Mouse (Mus musculus): ENCODE data around the gene Cabp1. TPM values are rescaled to one million over a fixed set of nuclear protein-coding genes. Genes with fewer than 3 reads are reported as not detected.

Gene Cabp1
- polyA plus RNA-seq, 2 experiments from 2014 or later, result 0.54 TPM; not detected in 1

- no peak for ATAC-seq
Observed at GRCm38 (mm10) chr5:115208601-115209000, 14.4 kb upstream of the Cabp1 start.

- ATAC-seq, result no peak
Observed at GRCm38 (mm10) chr5:115207892-115208291, 13.7 kb upstream of the Cabp1 start.

GRCm38 (mm10) chr5:115207244-115207643 lies 13.1 kb upstream of the Cabp1 start:
- no peak for ATAC-seq

GRCm38 (mm10) chr5:115204562-115205311 lies 10.6 kb upstream of the Cabp1 start:
- ATAC-seq, result no peak

GRCm38 (mm10) chr5:115203735-115204561 lies 9.8 kb upstream of the Cabp1 start:
- ATAC-seq, result no peak

GRCm38 (mm10) chr5:115194626-115195221 lies 543 bp upstream of the Cabp1 start:
- ATAC-seq, result no peak

- peak; percentile 62 for ATAC-seq
Observed at GRCm38 (mm10) chr5:115193226-115193625, 955 bp downstream of the Cabp1 start.

GRCm38 (mm10) chr5:115192828-115193195 lies 1.4 kb downstream of the Cabp1 start:
- no peak for ATAC-seq

- ATAC-seq, result no peak
Observed at GRCm38 (mm10) chr5:115191880-115192827, 2.0 kb downstream of the Cabp1 start.

GRCm38 (mm10) chr5:115190081-115190480 lies 4.1 kb downstream of the Cabp1 start:
- ATAC-seq, result no peak

- ATAC-seq, result no peak
Observed at GRCm38 (mm10) chr5:115188824-115189223, 5.4 kb downstream of the Cabp1 start.

GRCm38 (mm10) chr5:115187188-115188131 lies 6.7 kb downstream of the Cabp1 start:
- peak; percentile 75 for ATAC-seq

- ATAC-seq, result no peak
Observed at GRCm38 (mm10) chr5:115186371-115187073, 7.7 kb downstream of the Cabp1 start.

- ATAC-seq, result no peak
Observed at GRCm38 (mm10) chr5:115184726-115185125, 9.5 kb downstream of the Cabp1 start.

- ATAC-seq, result no peak
Observed at GRCm38 (mm10) chr5:115183482-115183881, 10.7 kb downstream of the Cabp1 start.

- ATAC-seq, result no peak
Observed at GRCm38 (mm10) chr5:115182925-115183324, 11.3 kb downstream of the Cabp1 start.

- peak; percentile 32 for ATAC-seq
Observed at GRCm38 (mm10) chr5:115181248-115181940, 12.8 kb downstream of the Cabp1 start.

GRCm38 (mm10) chr5:115179596-115179995 lies 14.6 kb downstream of the Cabp1 start:
- ATAC-seq, result no peak

GRCm38 (mm10) chr5:115177866-115178265 lies 16.3 kb downstream of the Cabp1 start:
- no peak for ATAC-seq

- no peak for ATAC-seq
Observed at GRCm38 (mm10) chr5:115174554-115174953, 19.6 kb downstream of the Cabp1 start.

Data from activated CD4-positive, CD25-positive, alpha-beta regulatory T cell, adult 4 months (primary cell).